Comparison of ENCODE assay signal across 27 mouse cellular contexts in genomic region chr16:92863179-92863578, GRCm38 (mm10).
"Had no signal": no experiment of that assay in that cellular context is flagged by ENCODE, and none has a peak within 500 bp of the region (broad histone marks: within the 10 kb centered on the region; RNA-seq: fewer than 3 reads in every experiment).

No protein-coding gene starts in this region.

- H3K9me3 ChIP-seq: limb, embryonic 10.5 days; limb, embryonic 12.5 days; limb, embryonic 15.5 days; liver, embryonic 12.5 days; liver, embryonic 15.5 days; lung, embryonic 15.5 days; megakaryocyte, embryonic 14.5 days; midbrain, embryonic 10.5 days; midbrain, embryonic 12.5 days; midbrain, embryonic 13.5 days; midbrain, embryonic 15.5 days had no signal

- H3K27ac ChIP-seq: limb, embryonic 10.5 days; limb, embryonic 12.5 days; limb, embryonic 13.5 days; limb, embryonic 15.5 days; liver, embryonic 12.5 days; liver, embryonic 13.5 days; liver, embryonic 14.5 days; liver, embryonic 15.5 days; lung, embryonic 15.5 days; midbrain, embryonic 10.5 days; midbrain, embryonic 12.5 days; midbrain, embryonic 13.5 days; midbrain, embryonic 15.5 days had no signal

- H3K9ac ChIP-seq: limb, embryonic 12.5 days; limb, embryonic 13.5 days; limb, embryonic 15.5 days; liver, embryonic 12.5 days; liver, embryonic 13.5 days; liver, embryonic 14.5 days; liver, embryonic 15.5 days; liver, postnatal 0 days; lung, embryonic 14.5 days; lung, embryonic 15.5 days; midbrain, embryonic 12.5 days; midbrain, embryonic 13.5 days; midbrain, embryonic 15.5 days had no signal

- H3K4me2 ChIP-seq: limb, embryonic 12.5 days; limb, embryonic 13.5 days; limb, embryonic 15.5 days; liver, embryonic 11.5 days; liver, embryonic 12.5 days; liver, embryonic 13.5 days; liver, embryonic 15.5 days; lung, embryonic 14.5 days; lung, embryonic 15.5 days; midbrain, embryonic 11.5 days; midbrain, embryonic 12.5 days; midbrain, embryonic 13.5 days; midbrain, embryonic 15.5 days had no signal

- H3K36me3 ChIP-seq: limb, embryonic 10.5 days; limb, embryonic 12.5 days; limb, embryonic 13.5 days; limb, embryonic 15.5 days; liver, embryonic 12.5 days; liver, embryonic 13.5 days; liver, embryonic 15.5 days; lung, embryonic 15.5 days; midbrain, embryonic 10.5 days; midbrain, embryonic 12.5 days; midbrain, embryonic 13.5 days; midbrain, embryonic 15.5 days had no signal

- H3K4me3 ChIP-seq: limb, embryonic 10.5 days; limb, embryonic 12.5 days; limb, embryonic 13.5 days; limb, embryonic 15.5 days; liver, embryonic 12.5 days; liver, embryonic 13.5 days; liver, embryonic 15.5 days; lung, embryonic 15.5 days; megakaryocyte, embryonic 14.5 days; midbrain, embryonic 10.5 days; midbrain, embryonic 12.5 days; midbrain, embryonic 13.5 days; midbrain, embryonic 15.5 days had no signal

- H3K4me1 ChIP-seq: limb, embryonic 10.5 days; limb, embryonic 12.5 days; limb, embryonic 13.5 days; limb, embryonic 15.5 days; liver, embryonic 15.5 days; lung, embryonic 15.5 days; midbrain, embryonic 10.5 days; midbrain, embryonic 12.5 days; midbrain, embryonic 13.5 days; midbrain, embryonic 15.5 days had no signal

- DNase-seq: left cerebral cortex, postnatal 4 days; liver; liver, embryonic 13.5 days; liver, postnatal 0 days; lung, adult 18-20 months; lung, adult 2 months; lung, embryonic 14.5 days; lung, postnatal 10 days; lung, postnatal 14 days; lung, postnatal 36 days; lung, postnatal 4 days; midbrain, embryonic 14.5 days had no signal

- H3K27me3 ChIP-seq: limb, embryonic 12.5 days; limb, embryonic 13.5 days; limb, embryonic 15.5 days; lung, embryonic 15.5 days; megakaryocyte, embryonic 14.5 days; midbrain, embryonic 12.5 days; midbrain, embryonic 13.5 days; midbrain, embryonic 15.5 days had no signal
